Mouse (Mus musculus) lung, postnatal 10 days (tissue): ENCODE data around the gene Fam13a.

Source experiments
- DNase-seq: peaks from one replicate; pipeline ENCODE4 v3.0.0; 2021

Fam13a gene

DNA sequence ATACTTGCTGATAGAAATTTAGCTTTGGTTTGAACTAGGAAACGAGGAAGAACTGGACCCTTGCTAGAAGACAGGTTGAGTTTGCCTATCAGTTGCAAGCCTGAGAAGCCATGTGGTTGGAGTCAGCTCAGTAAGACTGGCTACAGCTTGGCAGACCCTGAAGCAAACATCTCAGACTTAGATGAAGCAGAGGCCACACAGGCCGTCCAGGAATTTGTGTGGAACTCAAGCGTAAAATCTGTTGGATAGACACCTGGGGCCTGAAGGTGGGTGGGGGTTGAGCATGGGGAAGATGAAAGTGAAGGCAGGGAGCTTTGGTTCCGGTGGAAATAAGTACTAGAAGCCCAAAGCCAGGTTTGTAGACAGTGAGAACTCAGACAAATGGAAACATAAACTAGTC, 25.8 kb downstream of the Fam13a start:
- no peak for DNase-seq

DNA sequence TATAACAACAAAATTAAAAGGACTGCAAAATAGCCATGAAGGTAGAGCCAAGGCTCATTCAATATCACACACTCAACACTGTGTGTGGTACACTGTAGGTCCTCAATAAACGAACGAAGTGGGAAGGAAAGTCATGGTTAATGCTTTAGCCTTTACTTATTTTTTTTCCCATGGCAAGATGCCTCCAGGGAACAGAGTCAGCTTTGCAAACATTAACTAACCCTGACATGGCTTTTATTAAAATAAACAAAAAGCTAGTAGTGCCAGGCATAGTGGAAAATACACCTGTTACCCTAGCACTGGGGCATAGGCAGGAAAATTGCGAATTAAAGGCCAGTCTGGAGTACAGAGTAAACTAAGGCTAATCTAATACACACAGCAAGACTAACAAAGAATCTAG, 35.2 kb downstream of the Fam13a start:
- no peak for DNase-seq

DNA sequence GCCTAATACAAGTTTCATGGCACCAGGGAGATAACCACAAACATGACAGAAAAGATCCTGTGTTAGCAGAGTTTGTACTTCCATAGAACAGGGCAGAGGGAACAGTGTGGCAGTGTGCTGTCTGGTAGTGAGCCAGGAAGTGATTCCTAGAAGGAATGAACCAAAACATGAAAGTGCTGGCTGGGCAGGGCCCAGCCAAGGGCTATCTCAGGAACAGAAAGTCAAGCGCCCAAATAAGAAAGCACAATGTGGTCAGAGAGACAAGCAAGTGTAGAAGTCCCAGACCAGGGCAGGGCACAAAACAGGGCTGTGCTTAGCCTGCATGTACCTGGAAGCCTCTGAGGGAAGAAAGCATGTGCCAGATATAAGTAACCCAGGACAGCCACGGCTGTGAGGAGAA, 35.6 kb downstream of the Fam13a start:
- DNase-seq = no peak

DNA sequence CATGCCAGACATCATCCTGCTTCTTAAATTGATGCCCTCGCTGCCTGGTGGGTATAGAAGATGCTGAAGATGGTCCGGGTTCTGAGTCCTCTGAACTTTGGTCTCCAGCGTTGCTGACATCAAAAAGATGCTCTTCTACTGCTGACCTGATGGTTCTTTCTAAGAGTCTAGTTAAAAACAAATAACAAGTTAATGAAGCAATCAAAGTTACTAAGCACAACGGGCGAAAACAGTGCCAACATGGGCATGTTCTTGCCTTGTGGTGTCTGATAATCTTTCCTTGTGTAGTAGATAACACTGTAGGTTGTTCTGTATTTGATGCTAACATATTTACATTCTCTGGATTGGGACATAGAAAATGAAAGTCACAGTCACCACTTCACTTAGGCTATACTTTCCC, 37.2 kb downstream of the Fam13a start:
- no peak for DNase-seq

DNA sequence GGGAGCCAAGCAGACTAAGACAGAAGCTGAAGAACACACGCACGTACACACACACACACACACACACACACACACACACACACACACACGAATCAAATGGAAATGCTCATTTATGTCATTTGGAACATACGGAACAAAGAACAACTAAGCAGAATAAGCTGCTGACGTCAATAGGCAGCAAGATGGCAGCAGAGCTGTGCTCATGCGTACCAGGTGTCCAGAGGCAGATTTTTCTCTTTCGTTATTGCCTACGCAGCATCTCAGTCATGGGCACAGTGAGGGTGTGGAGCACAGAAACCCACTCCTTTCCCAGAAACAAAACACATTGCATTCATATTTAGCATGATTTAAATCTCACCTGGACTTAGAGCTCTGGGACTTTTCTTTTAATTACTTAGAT, 39.2 kb downstream of the Fam13a start:
- no peak for DNase-seq

DNA sequence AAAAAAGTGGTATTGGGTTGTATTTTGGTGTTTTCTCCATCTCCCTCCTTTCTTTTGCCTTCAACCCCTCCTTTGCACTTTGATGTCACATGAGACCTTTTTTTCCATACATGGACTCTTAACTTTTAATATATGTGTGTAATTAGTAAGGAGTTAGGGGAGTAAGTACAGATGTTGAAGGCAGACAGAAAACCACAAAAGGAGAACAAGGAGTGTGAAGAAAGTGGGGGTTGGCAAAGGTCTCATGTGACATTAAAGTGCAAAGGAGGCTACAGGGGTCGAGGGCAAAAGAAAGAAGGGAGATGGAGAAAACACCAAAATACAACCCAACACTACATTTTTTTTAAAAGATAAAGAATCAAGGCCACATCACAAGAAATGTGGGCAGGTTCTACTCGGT, 49.1 kb downstream of the Fam13a start:
- no peak for DNase-seq

DNA sequence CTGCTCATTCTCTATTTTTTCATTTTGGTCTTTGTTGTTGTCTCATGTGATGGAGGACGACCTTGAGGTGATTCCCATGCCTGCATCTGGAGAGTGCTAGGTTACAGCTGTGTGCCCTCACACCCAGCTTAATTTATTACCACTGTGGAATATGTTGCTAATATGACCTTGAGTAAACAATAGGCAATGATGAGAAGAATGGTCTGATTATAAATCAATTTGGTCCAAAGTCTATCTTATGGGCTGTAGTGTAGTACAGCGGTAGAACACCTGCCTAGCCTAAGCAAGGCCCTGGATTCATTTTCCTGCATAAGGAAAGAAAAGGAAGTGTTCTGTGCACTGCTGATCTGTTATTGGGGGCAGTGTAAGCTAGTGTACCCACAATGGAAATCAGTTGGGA, 49.9 kb downstream of the Fam13a start:
- no peak for DNase-seq

DNA sequence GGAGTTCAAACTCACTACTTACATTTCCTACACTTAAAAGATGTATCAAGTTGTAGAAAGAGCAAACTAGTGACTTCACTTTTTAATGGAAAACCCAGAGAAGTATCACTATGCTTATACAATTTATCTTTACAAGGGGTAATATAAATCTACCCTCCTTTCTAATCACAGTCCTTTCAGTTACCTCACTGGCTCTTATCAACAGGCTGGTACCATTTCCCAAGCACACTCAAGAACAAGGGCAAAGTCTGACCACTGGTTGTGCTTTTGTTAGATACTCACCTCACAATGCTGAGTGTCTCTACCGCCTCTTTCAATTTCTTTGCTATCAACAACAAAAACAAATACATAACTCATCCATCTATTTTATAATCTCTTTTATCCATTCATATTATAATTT, 51.5 kb downstream of the Fam13a start:
- no peak for DNase-seq

DNA sequence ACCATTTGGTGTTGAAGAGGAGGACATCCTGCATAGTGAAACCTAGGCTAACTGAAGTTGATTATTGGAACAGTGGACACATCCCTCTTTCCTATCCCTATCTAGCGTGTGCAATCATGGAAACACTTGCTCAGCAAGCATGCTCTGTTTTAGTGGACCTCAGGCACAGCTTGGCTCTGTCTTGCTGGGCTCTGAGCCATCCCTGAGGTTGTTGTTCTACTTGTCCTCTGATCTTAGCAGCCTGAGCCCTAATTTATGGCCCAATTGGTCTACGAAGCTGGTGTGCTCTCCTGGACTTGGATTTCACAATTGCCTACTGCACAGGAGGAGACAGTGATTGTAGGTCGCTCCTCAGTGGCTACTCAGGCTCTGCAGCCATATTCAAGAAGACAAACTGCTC, 56.1 kb downstream of the Fam13a start:
- DNase-seq = no peak

DNA sequence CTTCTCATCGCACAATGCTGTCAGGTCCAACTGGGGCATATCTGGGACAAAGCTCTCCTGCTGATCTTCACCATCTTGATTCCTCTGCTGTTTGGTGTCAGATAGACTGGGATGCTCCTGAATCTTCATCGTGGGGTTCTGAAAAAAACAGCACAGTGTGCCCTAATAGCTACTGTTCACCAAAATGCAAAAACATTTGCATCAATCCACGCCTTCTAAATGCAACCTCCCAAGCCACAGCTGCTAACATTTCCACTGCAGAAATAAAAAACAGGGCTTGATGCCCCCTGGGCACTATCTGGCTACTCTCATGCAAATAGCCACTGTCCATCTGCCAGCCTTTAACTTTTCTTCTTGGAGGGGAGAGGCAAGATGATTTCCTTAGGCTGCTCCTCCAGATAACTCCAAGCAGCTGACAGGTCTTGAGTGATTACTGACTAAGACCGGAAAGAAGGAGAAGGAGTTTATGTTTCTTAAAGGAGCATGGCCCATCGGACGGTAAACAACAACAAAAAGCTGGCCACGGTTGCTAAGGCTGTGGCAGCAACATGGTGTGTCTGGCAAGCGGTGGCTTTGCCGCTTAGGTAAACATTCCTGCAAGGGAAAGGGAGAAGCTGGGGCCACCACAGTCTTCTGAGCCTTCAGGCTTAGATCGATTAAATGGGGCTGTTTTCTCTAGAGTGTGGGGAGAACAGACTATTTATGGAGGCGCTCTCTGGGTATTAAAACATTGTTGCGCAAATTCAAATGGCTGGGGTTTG, 59.1 kb downstream of the Fam13a start:
- DNase-seq = peak; percentile 2

DNA sequence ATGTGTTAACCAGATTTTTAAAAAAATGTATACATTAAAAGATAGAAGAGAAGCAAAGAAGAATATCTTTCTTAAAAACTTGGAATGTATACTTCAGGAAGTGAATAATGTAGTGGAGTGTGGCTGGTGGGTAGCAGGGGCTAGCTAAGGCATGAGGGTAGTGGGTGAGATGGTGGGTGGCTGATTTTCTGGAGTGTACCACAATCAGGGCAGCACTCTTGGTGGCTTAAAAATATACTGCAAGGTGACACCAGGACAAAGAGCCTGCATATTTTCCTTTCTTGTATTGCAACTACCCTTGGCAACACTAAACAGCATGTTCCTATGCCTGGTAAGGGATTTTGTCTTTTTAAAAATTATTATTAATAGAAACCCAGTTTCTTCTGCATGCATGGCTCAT, 59.8 kb downstream of the Fam13a start:
- no peak for DNase-seq

DNA sequence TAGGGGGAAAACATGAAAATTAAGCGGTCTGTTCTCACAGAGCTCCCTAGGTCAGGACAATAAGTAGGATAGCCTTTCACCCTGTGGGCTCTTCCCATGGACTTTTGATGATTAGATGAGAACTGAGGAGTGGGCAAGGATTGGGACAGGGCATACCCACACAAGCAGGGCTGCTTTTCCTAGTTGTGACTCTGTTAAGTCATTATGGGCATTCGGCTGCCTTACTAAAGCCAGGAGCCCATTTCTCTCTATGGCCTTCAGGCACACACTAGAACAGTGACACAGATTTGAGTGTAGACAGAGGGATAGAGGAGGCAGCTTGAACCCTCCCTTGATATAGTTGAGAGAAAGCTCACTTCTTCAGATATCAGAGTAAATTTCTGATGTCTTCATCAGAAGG, 60.3 kb downstream of the Fam13a start:
- DNase-seq = no peak

DNA sequence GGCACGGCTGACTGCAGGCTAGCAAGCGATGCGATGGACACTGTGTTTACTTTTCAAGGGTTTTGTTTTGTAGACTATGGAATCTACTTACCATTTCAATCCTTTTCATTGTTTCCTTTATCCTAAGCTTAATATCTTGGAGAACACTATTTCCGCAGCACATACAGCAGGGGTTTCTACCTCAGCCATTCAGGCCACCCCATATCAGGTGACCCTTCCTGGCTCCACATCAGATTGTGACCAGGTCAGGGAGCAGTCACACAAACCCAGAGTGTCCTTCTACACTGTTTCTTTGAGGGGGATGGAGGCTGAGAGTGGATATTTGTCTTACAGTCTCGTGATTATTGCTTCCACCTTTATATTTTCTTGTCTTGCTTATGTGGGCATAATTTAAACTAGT, 61.7 kb downstream of the Fam13a start:
- no peak for DNase-seq

DNA sequence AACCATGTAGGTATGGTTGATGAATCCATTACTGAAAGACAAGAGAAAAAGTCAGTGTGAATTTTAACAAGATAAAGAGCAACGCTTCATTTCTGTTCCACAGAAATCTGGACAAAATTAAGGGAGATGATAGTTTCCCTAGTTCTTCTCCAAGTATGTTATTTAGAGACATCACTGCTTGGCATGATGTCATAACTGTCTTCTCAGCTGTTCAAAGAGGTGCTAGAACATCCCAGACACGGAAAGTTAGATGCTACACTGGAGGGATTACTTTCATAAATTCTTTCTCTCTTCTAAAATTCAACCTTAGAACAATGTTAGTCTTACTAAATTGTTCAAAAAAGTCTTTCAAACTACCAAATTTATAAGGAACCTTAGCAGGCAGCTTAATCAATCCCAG, 63.8 kb downstream of the Fam13a start:
- DNase-seq = no peak

DNA sequence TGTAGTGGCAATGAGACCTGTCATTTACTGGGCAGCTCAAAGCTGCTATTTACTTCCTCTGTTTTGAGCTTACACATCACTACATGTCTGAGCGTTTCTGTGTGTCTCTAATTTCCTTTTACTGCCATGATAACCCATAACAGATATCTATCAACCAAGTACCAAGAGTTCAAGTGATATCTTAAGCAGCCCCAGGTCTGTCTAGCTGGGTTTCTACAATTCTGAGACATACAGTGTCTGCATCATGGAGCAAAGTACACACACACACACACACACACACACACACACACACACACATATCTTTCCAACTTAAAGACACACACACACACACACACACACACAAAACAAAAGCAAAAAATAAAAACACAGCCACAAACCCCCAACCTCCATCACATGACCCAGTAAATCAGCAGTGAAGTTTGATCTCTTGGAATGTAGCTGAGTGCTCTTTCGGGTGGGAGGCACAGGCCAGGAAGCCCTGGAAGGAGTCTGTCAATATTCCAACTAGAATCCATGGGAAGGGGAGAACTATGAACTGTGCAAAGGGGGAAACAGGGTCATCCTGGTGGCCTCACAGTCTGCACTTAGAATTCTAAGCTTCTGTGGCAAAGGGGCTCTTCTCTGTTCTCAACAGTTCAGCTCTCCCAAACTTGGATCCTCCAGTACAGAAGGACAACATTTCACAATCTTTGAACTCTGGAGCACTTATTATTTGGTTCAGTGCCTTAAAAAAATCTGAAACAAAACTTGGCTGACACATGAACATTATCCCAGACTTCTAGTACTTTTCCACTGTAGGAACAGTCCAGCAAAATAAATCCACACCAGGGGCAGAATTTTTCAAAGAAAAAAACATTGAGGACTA, 73.0 kb downstream of the Fam13a start:
- peak; percentile 11 for DNase-seq

DNA sequence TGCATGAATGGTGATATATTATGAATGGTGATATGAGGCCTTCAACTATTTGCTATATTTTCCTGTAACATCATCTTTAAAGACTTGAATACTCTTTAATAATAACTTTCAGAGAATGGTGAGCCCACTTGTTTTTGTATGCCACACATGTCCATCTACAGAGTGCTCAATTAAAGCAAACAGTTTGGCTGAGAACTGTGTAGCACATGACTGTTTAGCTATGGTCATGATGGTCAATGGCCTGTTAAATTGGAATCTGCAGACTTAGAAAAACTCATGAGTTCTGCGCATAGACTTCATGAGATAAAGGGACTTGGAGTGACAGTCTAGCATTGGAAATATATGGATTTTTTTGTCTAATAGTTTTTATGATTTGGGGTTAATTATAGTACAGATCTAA, 73.9 kb downstream of the Fam13a start:
- no peak for DNase-seq

DNA sequence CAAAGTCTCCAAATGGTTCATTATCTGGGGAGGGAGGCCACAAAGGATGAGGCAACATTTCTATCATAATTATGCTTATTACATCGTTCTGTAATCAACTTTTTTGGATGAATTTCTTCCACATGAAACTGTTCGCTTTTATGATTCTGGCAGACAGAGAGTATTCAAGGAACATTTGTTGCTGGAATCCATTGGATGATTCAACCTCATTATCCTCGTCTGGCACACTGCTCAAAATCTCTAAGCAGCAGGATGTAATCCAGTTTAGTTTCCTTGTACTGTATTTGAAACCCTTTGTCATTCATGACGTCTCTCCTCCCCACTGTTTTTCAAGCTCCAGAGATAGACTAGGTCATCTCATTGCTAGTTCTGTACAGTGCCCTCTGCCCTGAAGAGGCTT, 77.5 kb downstream of the Fam13a start:
- DNase-seq = no peak

DNA sequence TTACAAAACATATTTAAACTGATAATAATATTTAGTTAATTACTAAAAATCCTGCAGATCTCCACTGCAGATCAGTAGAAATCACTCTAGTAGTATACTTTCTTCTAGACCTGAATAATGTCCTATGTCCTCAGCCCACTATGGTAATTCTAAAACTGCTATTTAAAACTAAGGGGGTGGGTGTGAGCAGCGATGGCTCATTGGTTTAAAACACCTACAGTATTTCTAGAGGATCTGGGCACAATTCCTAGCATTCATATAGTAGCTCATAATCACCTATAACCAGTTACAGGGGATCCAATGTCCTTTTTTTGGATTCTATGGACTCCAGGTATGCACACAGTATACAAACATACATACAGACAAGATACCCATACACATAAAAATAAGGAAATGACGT, 78.1 kb downstream of the Fam13a start:
- no peak for DNase-seq

DNA sequence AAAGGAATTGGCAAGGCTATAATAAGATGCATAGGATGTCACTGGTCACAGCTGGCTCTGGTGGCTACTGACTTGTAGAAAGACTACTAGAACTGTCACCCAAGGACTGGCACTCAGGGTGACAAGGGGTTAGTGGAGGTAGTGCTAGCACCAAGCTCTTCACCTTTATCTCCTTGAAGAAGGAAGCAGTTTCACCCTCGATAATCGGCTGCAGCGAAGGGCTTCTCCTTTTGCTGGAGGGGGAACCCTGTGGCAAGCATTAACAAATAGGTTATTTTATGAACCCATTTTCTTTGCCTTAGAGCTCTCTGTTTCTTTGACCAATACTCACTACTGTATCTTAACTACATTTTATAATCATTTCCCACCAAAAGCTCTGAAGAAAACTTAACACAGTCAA, 80.4 kb downstream of the Fam13a start:
- no peak for DNase-seq

DNA sequence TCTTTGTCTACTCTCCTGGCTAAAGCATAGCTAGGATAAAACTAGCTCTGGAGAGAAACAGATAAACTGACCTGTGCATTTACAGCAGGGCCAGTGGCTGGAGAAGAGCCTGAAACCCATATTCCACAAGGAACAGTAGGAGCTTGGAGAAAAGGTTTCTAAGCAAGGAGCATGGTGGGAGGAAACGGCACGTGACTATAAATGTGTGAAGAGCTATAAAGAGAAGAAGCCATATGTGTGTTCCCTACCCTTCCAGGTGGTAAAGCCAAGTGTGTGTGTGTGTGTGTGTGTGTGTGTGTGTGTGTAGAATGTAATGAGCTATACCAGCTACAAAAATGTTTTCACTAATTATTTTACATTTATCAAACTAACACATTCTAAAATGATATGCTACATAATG, 82.1 kb downstream of the Fam13a start:
- DNase-seq = no peak

DNA sequence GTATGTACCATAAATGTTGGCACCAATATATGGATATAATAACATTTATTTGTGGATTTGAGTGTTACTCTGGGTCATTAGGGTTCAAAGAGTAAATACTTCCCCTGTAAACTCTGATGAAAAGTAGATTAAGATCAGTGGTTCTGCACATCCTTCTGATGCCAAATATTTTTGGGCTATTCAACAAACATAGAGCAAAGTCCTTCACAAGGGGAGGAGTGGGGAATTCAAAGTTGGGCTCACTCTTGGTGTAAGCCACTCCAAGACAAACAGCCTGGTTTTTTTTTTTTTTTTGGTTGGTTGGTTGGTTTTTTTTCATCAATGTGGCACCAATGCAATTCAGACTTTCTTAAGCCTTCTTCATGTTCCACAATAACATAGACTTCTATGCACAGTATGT, 86.6 kb downstream of the Fam13a start:
- DNase-seq = no peak

DNA sequence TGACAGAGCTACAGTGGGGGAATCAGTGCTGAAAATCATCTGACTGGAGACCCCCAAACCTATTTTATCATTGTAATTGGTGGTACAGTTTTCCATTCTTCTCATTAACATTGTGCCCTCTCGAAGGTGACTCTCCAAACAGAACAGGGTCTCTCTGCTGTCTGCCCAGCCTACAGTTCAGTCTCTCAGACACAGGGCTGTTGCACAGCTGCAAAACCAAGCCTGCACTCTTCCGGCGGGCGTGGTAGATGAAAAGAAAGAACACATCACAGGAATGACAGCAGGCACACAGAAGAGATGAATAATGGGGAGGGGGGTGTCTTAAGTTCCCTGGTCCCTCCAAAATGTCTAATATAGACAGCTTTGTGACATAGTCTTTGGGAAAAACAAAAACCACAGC, 90.2 kb downstream of the Fam13a start:
- DNase-seq = no peak

DNA sequence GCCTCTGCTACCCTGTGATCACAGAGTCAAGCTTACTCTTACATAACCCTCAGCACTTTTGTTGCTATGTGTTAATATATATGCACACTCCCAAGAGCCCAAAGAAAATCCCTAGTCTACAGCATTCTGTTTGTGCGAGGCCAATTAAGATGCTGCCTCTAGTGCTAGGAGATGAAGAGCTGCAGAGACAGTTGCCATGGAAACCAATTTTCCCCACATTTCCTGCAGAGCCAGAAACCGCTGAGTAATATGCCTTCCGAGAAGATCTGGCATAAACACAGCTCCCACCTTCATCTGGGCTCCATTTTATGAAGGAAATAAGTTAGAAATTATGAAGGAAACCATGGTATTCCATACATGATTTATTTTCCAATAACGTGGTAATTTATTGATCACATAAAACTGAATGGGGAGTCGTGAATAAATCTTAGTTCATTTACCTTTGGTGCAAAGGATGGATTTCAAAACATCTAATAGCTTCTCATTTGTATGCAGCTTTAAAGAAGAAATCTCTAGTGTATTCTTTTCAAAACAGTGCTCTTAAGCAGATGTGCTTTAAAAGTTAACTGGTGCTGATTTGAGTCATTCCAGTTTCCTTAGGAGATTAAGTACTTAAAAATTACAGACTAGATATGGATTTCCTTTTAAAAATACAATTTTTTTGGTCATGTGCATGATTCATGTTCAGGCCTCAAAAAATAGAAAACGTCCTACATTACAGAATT, 91.0 kb downstream of the Fam13a start:
- DNase-seq = no peak
